Mouse (Mus musculus): ENCODE measurements around the gene Mapk1. TPM values are rescaled to one million over a fixed set of nuclear protein-coding genes. Genes with fewer than 3 reads are reported as not detected.

Mapk1 gene
- polyA plus RNA-seq, 1 experiment from 2014 or later: 189 TPM

DNA sequence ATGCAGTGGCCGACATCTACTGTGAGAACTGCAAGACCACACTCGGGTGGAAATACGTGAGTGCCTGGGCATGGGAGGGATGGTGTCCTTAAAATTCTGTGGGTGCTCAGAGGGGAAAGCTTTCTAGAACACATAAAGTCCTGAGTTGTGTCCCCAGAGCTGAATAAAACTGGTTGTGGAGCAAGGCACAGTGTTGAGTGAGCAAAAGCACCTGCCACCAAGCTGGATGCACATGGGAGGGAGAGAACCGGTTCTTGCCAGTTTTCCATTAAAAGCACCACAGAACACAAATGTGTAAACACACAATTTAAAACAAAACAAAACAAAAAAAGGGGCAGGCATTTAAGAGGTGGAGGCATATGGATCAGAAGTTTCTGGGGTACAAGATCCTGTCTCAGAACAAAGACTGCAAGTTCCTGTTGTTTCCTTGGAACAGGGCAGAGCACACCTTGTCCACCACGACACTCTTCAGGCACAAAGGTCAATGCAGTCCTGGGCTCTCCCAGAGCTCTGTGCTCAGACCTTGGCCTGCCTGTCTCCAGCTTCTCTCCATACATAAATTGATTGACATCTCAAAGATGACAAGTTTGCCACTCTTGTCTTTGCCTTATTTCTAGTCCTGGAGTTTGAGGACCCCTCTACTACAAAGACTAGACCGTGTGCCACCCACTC is 99.1 kb downstream of the Mapk1 start:
- Histone ChIP-seq H3K27ac (ENCODE audit: low read length) (no peak overlapping the region), H3K36me3 (ENCODE audit: control insufficient read depth, insufficient read depth, low read length) (peaks cover 41% of the 10 kb centered on the region), H3K27me3 (ENCODE audit: control insufficient read depth, insufficient read depth, low read depth, low read length) (no peaks in the 10 kb centered on the region), H3K9ac (ENCODE audit: low read depth, low read length) (no peak overlapping the region), H3K4me1 (ENCODE audit: control insufficient read depth, insufficient read depth, low read length) (no peaks in the 10 kb centered on the region), H3K4me3 (ENCODE audit: low read depth, low read length) (no peak overlapping the region), H3K9me3 (replicated peaks; ENCODE audit: control insufficient read depth, low read length, poor library complexity, severe bottlenecking) (no peaks in the 10 kb centered on the region), H3K4me2 (ENCODE audit: low read length) (no peak overlapping the region)
- ATAC-seq: no peak
- 86% methylated on average over 6 of the region's 6 CpGs for WGBS

DNA sequence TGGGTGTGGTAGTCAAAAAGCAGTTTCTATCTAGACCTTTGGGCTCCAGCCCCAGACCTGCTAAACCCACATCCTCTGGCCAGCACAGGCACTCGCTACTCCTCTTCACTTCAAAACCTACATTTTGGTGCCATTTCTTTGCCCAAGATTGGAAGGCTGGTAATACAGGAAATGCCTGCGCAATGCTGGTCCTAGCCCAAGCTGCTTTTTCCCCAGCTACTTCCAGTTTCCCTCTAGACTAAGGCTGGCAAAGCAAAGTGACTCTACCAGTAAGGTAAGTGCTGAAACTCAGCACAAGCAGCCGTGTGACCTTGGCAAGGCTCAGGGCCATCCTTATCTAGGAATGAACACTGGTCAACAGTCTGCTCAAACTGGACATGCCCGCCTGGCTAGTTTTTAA is 102.5 kb downstream of the Mapk1 start:
- ATAC-seq: no peak
- H3K4me3 ChIP-seq (ENCODE audit: low read depth, low read length): no peak overlapping the region
- peaks cover 57% of the 10 kb centered on the region for H3K36me3 ChIP-seq (ENCODE audit: control insufficient read depth, insufficient read depth, low read length)
- no peaks in the 10 kb centered on the region for H3K27me3 ChIP-seq (ENCODE audit: control insufficient read depth, insufficient read depth, low read depth, low read length)
- H3K9ac ChIP-seq (ENCODE audit: low read depth, low read length): no peak overlapping the region
- no peak overlapping the region for H3K4me2 ChIP-seq (ENCODE audit: low read length)
- no peaks in the 10 kb centered on the region for H3K4me1 ChIP-seq (ENCODE audit: control insufficient read depth, insufficient read depth, low read length)
- 98% methylated on average over 4 of the region's 4 CpGs for WGBS
- H3K9me3 ChIP-seq (replicated peaks; ENCODE audit: control insufficient read depth, low read length, poor library complexity, severe bottlenecking): no peaks in the 10 kb centered on the region
- H3K27ac ChIP-seq (ENCODE audit: low read length): no peak overlapping the region

DNA sequence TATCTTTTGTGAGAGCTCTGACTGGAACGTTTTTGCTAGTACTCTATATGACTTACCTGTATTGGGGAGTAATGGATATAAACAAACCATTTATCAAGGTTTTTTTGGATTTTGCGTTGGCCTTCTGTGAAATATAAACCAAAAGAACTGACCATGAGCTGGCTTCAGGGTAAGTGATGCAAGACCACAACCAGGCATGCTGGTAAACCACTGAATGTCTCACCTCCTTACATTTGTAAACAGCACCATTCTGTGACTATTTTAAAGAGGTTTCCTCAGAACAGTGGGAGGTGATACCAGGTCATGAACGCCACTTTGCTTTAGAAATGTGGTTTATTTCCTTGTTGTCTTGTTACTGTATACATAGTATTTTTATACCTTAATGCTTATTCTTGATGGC is 103.1 kb downstream of the Mapk1 start:
- H3K9ac ChIP-seq (ENCODE audit: low read depth, low read length): no peak overlapping the region
- ATAC-seq: no peak
- no peaks in the 10 kb centered on the region for H3K9me3 ChIP-seq (replicated peaks; ENCODE audit: control insufficient read depth, low read length, poor library complexity, severe bottlenecking)
- H3K4me1 ChIP-seq (ENCODE audit: control insufficient read depth, insufficient read depth, low read length): no peaks in the 10 kb centered on the region
- H3K4me2 ChIP-seq (ENCODE audit: low read length): no peak overlapping the region
- 92% methylated on average over 3 of the region's 3 CpGs for WGBS
- no peak overlapping the region for H3K27ac ChIP-seq (ENCODE audit: low read length)
- H3K4me3 ChIP-seq (ENCODE audit: low read depth, low read length): no peak overlapping the region
- H3K27me3 ChIP-seq (ENCODE audit: control insufficient read depth, insufficient read depth, low read depth, low read length): no peaks in the 10 kb centered on the region
- H3K36me3 ChIP-seq (ENCODE audit: control insufficient read depth, insufficient read depth, low read length): peaks cover 62% of the 10 kb centered on the region

DNA sequence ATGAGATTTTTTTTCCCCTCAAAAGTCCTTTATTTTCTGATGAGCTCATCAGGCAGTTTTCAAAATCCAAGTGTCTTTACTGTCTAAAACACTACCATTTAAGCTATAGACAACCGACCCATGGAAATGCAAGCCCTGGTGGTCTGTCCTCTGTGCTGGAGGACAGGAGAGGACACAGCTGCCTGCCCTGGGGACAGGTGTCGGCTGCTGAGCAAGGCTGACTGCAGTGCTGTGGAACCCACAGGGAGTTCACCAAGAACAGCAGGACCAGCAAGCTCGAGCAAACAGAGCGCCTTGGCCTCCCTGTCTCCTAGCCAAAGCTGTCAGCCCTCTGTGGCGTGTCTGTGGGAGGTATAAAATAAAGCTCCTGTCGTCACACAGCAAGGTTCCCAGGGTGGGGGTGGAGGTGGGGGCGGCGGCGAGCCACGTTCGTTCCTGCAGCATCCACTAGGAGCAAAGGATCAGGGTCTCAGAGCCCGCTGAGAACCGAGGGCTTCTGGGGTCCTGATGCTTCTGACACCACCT is 103.5 kb downstream of the Mapk1 start:
- no peaks in the 10 kb centered on the region for H3K9me3 ChIP-seq (replicated peaks; ENCODE audit: control insufficient read depth, low read length, poor library complexity, severe bottlenecking)
- H3K36me3 ChIP-seq (ENCODE audit: control insufficient read depth, insufficient read depth, low read length): peaks cover 63% of the 10 kb centered on the region
- no peaks in the 10 kb centered on the region for H3K27me3 ChIP-seq (ENCODE audit: control insufficient read depth, insufficient read depth, low read depth, low read length)
- H3K4me2 ChIP-seq (ENCODE audit: low read length): no peak overlapping the region
- no peak overlapping the region for H3K4me3 ChIP-seq (ENCODE audit: low read depth, low read length)
- ATAC-seq: no peak
- no peak overlapping the region for H3K27ac ChIP-seq (ENCODE audit: low read length)
- no peaks in the 10 kb centered on the region for H3K4me1 ChIP-seq (ENCODE audit: control insufficient read depth, insufficient read depth, low read length)
- 78% methylated on average over 13 of the region's 13 CpGs for WGBS
- no peak overlapping the region for H3K9ac ChIP-seq (ENCODE audit: low read depth, low read length)

DNA sequence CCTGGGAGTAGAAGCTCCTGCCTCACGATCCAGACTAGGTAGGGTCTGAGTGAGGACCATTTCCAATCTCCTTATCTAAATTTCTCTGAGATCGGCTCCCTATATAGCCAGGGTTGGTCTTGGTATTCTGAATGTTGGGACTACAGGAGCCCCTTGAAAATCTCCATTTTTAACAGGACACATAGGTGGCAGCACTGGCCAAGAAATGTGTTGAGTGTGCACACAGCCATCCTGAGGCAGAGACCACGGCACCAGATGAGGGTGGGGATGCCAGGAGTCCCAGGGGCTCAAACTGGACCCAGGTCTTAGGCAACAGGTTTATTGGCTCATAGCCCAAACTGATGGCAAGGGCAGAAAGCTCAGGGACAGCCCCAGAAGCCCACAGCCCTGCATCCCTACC is 105.2 kb downstream of the Mapk1 start:
- Histone ChIP-seq H3K27ac (ENCODE audit: low read length) (no peak overlapping the region), H3K9ac (ENCODE audit: low read depth, low read length) (no peak overlapping the region), H3K36me3 (ENCODE audit: control insufficient read depth, insufficient read depth, low read length) (peaks cover 58% of the 10 kb centered on the region), H3K4me2 (ENCODE audit: low read length) (no peak overlapping the region), H3K4me1 (ENCODE audit: control insufficient read depth, insufficient read depth, low read length) (no peaks in the 10 kb centered on the region), H3K27me3 (ENCODE audit: control insufficient read depth, insufficient read depth, low read depth, low read length) (no peaks in the 10 kb centered on the region), H3K9me3 (replicated peaks; ENCODE audit: control insufficient read depth, low read length, poor library complexity, severe bottlenecking) (no peaks in the 10 kb centered on the region), H3K4me3 (ENCODE audit: low read depth, low read length) (no peak overlapping the region)
- 71% methylated on average over 3 of the region's 3 CpGs for WGBS
- ATAC-seq: no peak

DNA sequence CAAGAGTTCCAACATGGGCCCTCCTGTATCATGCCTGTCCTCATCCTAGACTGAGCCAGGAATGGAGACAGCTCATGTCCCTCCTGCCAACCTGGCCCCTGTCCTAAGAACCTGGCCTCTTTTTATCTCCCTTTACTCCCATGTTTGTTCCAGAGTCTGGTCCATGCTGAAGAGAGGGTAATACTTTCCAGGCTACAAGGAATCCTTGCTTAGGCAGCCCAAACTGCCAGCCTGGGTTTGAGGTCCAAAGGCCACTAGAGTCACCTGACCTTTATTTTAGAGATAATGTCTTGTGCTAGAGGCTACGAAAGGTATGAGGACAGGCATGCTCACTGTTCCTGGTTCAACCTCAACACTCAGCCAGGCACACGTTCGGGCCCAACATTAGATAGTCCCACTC is 113.8 kb downstream of the Mapk1 start:
- Histone ChIP-seq H3K27ac (ENCODE audit: low read length) (no peak overlapping the region), H3K9ac (ENCODE audit: low read depth, low read length) (no peak overlapping the region), H3K36me3 (ENCODE audit: control insufficient read depth, insufficient read depth, low read length) (peaks cover 40% of the 10 kb centered on the region), H3K9me3 (replicated peaks; ENCODE audit: control insufficient read depth, low read length, poor library complexity, severe bottlenecking) (no peaks in the 10 kb centered on the region), H3K27me3 (ENCODE audit: control insufficient read depth, insufficient read depth, low read depth, low read length) (no peaks in the 10 kb centered on the region), H3K4me3 (ENCODE audit: low read depth, low read length) (no peak overlapping the region), H3K4me1 (ENCODE audit: control insufficient read depth, insufficient read depth, low read length) (no peaks in the 10 kb centered on the region), H3K4me2 (ENCODE audit: low read length) (no peak overlapping the region)
- no peak for ATAC-seq
- 94% methylated on average over 3 of the region's 3 CpGs for WGBS

Other genes starting within 250 kb of the Mapk1 start
- 24.0 and 24.5 TPM in 2 replicates for gene Spag6l, start 153.9 kb upstream of the Mapk1 start, polyA plus RNA-seq (2015; fragmentation: Nextera tagmentation; extraction: Ambion mirVana)
- not detected in 2 replicates for gene Igll1, start 119.4 kb upstream of the Mapk1 start, polyA plus RNA-seq (2015; fragmentation: Nextera tagmentation; extraction: Ambion mirVana)
- gene Top3b, start 112.6 kb upstream of the Mapk1 start, polyA plus RNA-seq (2015; fragmentation: Nextera tagmentation; extraction: Ambion mirVana): 72.5 and 73.1 TPM in 2 replicates
- gene Vpreb1, start 112.5 kb upstream of the Mapk1 start, polyA plus RNA-seq (2015; fragmentation: Nextera tagmentation; extraction: Ambion mirVana): 0.70 and 0.95 TPM in 2 replicates
- 29.3 and 30.0 TPM in 2 replicates for gene Ppm1f, start 86.9 kb upstream of the Mapk1 start, polyA plus RNA-seq (2015; fragmentation: Nextera tagmentation; extraction: Ambion mirVana)
- 150 and 160 TPM in 2 replicates for gene Ypel1, start 86.3 kb downstream of the Mapk1 start, polyA plus RNA-seq (2015; fragmentation: Nextera tagmentation; extraction: Ambion mirVana)
- 147 and 153 TPM in 2 replicates for gene Ppil2, start 127.9 kb downstream of the Mapk1 start, polyA plus RNA-seq (2015; fragmentation: Nextera tagmentation; extraction: Ambion mirVana)
- 10.0 and 14.9 TPM in 2 replicates for gene 2610318N02Rik, start 141.8 kb downstream of the Mapk1 start, polyA plus RNA-seq (2015; fragmentation: Nextera tagmentation; extraction: Ambion mirVana)
- gene Sdf2l1, start 149.0 kb downstream of the Mapk1 start, polyA plus RNA-seq (2015; fragmentation: Nextera tagmentation; extraction: Ambion mirVana): 26.3 and 26.6 TPM in 2 replicates
- gene Ydjc, start 161.2 kb downstream of the Mapk1 start, polyA plus RNA-seq (2015; fragmentation: Nextera tagmentation; extraction: Ambion mirVana): 42.0 and 51.3 TPM in 2 replicates
- gene Ccdc116, start 163.8 kb downstream of the Mapk1 start, polyA plus RNA-seq (2015; fragmentation: Nextera tagmentation; extraction: Ambion mirVana): 3.3 and 4.4 TPM in 2 replicates
- 264 and 291 TPM in 2 replicates for gene Ube2l3, start 219.3 kb downstream of the Mapk1 start, polyA plus RNA-seq (2015; fragmentation: Nextera tagmentation; extraction: Ambion mirVana)
- 2.3 and 2.7 TPM in 2 replicates for gene Rimbp3, start 225.2 kb downstream of the Mapk1 start, polyA plus RNA-seq (2015; fragmentation: Nextera tagmentation; extraction: Ambion mirVana)

Measured in midbrain, embryonic 16.5 days (tissue).